Mouse (Mus musculus) adrenal gland, postnatal 4 days (tissue): Measurements from ENCODE around the gene Ccdc7a. TPM values are rescaled to one million over a fixed set of nuclear protein-coding genes. Genes with fewer than 3 reads are reported as not detected.
"Not testable (repeated sequence)": the region's sequence is repeated elsewhere in the genome, so short reads cannot be mapped to it uniquely, and the experiment has no call there.

Experiments used
- DNase-seq, 2 experiments: peaks; one replicate each; pipeline ENCODE4 v3.0.0; 2021 to 2022; ENCODE audit warnings: low spot score in 2 of 2, mixed read lengths in 2 of 2
- long read RNA-seq, 2 experiments: library from polyadenylated mRNA; stranded (forward); transcript quantifications; one replicate each; pipeline ENCODE4 v2.0.0; 2021
- total RNA-seq, 2 experiments: library from RNA; stranded (reverse); gene quantifications; 2 replicates each; pipeline ENCODE4 v1.2.3; 2021

Ccdc7a gene
- total RNA-seq, result not detected
- long read RNA-seq, experiment 1, result 0 reads
- long read RNA-seq, experiment 2, result 0 reads

DNA sequence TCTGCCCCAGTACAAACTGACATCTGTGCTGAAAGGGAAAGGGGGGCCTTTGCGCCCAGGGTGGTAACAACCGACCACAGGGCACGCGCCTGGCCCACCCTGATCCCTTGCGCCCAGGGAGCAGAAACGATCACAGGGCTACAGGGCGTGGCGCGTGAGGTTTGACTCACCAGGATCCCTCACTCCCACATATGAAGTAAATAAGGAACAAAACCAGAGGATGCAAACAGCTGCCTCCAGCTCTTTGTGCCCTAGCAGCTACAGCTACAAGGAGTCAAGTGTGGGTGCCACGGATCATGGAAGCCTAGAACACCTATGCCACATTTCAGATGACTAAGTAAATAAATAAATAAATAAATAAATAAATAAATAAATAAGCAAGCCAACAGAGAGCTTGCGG lies at the start of gene Ccdc7a:
Gene Ccdc7a, minus strand, starts transcription at position 101 of the 400 bp plus-strand sequence.
- not testable (repeated sequence) for DNase-seq

DNA sequence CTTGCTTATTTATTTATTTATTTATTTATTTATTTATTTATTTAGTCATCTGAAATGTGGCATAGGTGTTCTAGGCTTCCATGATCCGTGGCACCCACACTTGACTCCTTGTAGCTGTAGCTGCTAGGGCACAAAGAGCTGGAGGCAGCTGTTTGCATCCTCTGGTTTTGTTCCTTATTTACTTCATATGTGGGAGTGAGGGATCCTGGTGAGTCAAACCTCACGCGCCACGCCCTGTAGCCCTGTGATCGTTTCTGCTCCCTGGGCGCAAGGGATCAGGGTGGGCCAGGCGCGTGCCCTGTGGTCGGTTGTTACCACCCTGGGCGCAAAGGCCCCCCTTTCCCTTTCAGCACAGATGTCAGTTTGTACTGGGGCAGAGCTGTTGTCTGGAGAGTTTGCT lies 1.5 kb upstream of the Ccdc7a start, which contains the start of gene Ccdc7b:
Gene Ccdc7b, plus strand, starts transcription at position 301 of the 400 bp plus-strand sequence.
- not testable (repeated sequence) for DNase-seq

DNA sequence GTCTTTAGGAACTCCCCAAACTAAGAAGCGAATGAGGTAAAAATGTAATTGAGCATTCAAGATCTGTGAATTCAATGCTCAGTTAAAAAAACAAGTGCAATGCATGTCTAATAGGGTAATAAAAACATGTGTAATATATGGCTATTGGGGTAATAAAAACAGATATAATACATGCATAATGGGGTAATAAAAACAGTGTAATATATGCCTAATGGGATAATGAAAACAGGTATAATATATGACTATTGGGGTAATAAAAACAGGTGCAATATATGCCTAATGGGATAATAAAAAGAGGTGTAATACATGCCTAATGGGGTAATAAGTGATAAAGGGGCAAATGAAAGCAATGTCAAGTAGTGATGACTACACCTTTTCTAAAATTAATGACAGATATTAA lies 73.9 kb downstream of the Ccdc7a start:
- DNase-seq, result no peak

- DNase-seq, result not testable (repeated sequence)
Observed at GRCm38 (mm10) chr8:128948941-128949340, 116.4 kb downstream of the Ccdc7a start.

DNA sequence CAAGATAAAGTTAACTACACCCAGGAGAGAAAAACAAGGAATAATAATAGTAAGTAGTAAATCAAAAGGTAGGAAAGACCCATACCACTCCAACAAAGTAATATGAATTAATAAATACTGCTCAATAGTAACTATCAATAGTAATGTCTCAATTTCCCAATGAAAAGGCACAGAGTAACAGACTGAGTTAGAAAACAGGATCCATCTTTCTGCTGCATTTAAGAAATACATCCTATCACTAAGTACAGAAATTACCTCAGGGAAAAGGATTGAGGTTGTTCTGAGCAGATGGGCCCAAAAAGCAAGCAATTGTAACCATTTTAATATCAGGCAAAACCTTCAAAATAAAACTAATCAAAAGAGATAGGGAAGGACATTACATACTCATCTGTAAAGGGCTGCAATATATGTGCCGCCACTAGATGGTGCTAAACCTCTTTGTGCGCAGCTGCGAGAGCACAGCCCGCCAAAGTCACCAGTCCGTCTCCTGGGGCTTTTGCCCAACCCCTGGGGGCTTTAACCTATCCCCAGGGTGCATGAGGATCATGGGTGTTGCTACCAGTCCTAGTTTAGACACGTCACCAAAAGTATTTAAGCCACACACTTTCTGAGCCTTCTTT lies 124.2 kb downstream of the Ccdc7a start:
- DNase-seq, result not testable (repeated sequence)

DNA sequence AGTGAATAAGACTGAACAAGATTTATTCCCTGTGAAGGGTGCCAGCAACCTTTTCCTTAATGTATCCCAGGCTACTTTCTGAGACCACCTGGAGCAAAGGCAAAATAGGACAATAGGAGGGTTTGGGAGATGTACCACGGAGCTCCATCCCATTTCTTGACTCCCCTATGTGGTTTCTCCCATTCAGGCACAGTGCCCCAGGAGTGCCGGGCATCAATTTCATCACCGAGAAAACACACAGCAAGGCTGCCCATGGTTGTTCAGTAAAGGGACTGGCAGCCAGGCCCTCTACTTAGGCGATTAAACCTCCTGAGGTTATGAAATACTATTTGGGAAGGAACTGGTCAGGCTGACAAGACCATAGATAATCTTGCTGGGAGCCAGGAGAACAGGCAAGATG lies 131.9 kb downstream of the Ccdc7a start:
- DNase-seq, result no peak

GRCm38 (mm10) chr8:128882719-128883118 lies 182.6 kb downstream of the Ccdc7a start:
- no peak for DNase-seq

GRCm38 (mm10) chr8:128843749-128844148 lies 221.6 kb downstream of the Ccdc7a start:
- DNase-seq, result no peak

DNA sequence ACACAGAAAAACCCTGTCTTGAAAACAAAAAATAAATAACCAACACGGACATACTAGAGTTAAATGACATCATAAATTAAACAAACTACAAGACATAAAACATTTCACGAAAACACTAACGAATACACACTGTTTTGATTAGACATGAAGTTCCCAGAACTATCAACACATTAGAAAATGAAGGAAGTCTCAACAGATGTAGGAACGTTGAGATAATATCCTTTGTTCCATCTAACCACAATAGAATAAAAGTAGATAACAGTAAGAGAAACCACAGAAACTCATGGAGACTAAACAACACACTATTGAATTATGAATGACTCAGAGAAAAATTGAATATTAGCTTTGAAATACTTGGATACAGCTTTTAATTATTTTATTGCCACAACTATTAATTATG lies 252.8 kb downstream of the Ccdc7a start:
- no peak for DNase-seq

DNA sequence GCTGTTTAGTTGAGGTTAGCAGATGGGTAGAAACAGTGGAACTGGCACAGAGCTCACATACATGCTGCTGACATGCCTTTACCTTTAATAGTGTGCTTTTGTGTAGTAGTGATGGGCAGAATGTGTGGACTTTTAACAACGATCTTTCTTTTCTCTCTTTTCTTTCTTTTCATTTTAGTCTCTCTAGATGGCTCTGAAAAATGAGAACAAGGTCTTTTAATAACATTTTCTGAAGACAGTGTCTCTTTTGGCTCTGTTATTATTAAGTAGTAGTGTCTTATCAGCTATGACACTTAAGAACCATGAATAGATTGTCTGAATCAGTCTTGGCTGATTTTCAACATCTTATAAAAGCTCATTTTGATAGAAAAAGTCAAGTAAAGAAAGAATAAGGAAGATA lies 266.7 kb downstream of the Ccdc7a start, which contains the start of gene Gm3952:
Gene Gm3952, minus strand, starts transcription at position 101 of the 400 bp plus-strand sequence.
- DNase-seq, result no peak

DNA sequence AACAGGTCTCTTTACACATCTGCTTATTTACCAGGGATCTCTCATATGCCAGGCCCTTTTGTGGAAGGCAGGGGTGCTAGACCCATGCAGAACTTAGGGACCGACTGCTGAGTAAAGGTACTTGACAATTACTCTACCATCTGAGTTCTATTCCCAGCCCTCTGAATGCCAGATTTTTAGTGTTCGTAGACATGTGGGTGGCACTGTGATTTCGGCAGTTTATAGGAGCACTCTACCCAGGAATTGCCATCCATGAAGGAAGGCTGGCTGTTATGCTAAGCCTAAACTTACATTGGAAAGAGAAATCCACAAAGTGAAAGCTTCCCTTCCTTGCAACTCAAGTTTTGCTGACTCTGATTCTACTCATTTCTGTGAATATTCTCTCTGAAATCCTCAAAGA lies 329.6 kb downstream of the Ccdc7a start:
- DNase-seq, result no peak

GRCm38 (mm10) chr8:128734118-128734517 lies 331.2 kb downstream of the Ccdc7a start:
- no peak for DNase-seq

DNA sequence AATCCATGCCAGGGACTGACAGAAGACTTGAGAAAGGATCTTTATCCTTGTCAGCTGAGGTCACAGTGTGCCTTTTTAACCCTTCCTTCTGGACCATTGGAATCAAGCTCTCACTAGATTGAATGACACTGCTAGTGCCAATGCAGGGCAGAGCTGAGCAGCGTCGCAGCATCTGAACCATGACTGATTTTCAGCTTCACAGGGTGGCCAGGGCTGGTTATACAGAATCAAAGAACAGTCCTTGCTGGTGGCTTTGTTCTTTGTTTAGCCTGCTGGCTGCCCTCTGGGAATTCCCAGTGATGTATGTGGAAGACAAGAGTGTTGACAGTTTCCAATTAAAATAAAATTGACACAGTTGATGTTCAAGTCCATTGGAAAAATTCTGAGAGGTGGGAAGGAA lies 333.1 kb downstream of the Ccdc7a start:
- no peak for DNase-seq

DNA sequence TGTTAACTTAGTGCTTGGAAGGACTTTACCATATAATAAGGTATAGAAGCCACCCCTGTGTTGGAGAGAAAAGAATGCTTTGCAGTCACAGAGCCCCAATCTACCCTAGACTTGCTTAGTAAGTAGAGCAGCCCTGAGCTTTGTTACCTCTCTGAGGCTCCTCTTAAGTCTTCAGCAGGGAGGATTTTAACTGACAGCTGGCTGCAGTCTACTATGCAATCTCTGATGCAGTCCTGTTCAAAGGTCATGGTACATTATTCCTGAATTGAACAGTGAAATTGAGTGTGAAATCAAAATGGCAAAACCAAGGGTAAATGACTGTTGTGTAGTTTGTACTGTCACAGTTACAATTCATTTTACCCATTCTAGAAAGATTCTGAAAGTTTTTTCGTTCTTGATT lies 338.1 kb downstream of the Ccdc7a start:
- no peak for DNase-seq

GRCm38 (mm10) chr8:128724819-128725218 lies 340.5 kb downstream of the Ccdc7a start:
- DNase-seq, result no peak

- DNase-seq, result no peak
Observed at GRCm38 (mm10) chr8:128716184-128716583, 349.1 kb downstream of the Ccdc7a start.

- DNase-seq, result peak; percentile 48 to 68
Observed at GRCm38 (mm10) chr8:128709261-128709660, 356.1 kb downstream of the Ccdc7a start.

- DNase-seq, result no peak
Observed at GRCm38 (mm10) chr8:128704836-128705235, 360.5 kb downstream of the Ccdc7a start.

- DNase-seq, result no peak
Observed at GRCm38 (mm10) chr8:128704376-128704775, 360.9 kb downstream of the Ccdc7a start.

DNA sequence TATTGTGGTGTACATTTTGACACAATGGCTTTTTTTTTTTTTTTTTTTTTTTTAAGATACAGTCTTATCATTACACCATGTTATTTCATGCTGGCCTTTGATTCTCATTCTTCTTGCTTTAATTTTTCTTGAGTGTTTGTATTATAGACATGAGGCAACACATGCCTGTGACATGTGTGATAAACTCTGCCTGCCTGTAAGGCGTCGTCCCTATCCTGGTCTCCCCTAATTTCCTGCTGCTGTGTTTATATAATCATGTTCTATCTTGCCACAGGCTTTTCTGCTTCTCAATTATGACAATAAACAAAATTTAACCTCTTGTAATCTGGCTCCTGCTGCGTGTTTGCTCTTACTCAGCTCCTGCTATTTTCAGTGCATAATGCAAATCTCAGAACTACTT lies 367.4 kb downstream of the Ccdc7a start:
- DNase-seq, result no peak

DNA sequence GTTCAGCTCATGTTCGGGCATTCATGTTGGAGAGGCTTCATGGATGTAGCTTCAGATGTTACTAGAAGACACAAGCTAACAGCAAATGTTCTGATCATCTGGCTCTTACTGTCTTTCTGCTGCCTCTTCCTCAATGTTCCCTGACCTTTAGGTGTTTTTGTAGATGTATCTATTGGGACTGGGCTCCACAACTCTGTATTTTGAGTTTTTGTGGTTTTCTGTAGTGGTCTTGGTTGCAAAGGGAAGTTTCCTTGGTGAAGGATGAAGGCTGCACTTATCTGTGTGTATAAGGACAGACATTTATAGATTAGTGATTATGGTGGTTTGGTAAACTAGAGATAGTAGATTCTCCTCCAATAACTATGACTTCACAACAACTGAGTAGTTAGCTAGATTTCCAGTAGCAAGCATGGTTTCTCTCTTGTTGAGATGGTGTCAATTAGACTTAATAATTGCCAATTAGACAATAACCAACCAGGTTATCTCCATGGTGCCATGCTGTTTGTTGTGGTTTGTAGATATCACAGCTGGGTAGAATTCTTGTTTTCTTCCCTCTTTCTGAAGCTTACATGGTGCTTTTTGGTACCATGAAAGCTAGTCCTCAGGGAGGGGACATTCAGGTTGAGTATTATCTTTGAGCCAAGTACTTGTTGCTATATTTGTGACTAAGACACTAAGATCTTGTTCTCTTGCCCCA lies 368.5 kb downstream of the Ccdc7a start:
- no peak for DNase-seq

DNA sequence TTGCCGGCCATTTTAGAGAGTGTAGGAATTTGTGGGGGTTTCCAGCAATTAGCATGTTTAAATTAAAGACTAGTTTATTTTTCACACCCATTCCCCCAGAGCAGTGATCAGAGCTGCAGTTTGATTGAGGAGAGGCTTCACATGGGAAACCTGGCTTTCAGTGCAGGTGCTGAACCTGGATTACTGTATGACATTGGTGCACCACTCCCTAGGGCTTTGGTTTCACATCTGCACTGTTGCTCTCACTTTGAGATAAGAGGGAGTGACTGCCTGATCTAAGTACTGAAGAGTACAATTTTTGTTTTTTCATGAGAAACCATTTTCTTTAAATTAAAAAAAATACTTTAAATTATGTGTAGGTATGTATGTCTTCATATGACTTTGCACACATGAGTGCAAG lies 375.3 kb downstream of the Ccdc7a start:
- DNase-seq, result no peak

- DNase-seq, result no peak
Observed at GRCm38 (mm10) chr8:128688679-128689078, 376.6 kb downstream of the Ccdc7a start.
